Mouse (Mus musculus) telencephalon, adult 2 months (tissue): ENCODE data around the gene Ang6.
A peak's percentile ranks its signal among the peaks of the same experiment; 100 is the strongest.
"Not testable (repeated sequence)": the region's sequence is repeated elsewhere in the genome, so short reads cannot be mapped to it uniquely, and the experiment has no call there.

Source experiments
- DNase-seq: peaks from one replicate; pipeline ENCODE4 v3.0.0-alpha.2; 2011; ENCODE audit warnings: low read depth, low spot score

Gene Ang6

GRCm38 (mm10) chr14:44002169-44002568, at the start of gene Ang6:
TSS of gene Ang6 (minus strand) at chr14:44002269.
- no peak for DNase-seq

GRCm38 (mm10) chr14:44046567-44046966, 44.5 kb upstream of the Ang6 start:
- DNase-seq: not testable (repeated sequence)

- not testable (repeated sequence) for DNase-seq
Measured at GRCm38 (mm10) chr14:44031828-44032227, 29.8 kb upstream of the Ang6 start.

GRCm38 (mm10) chr14:44009686-44010085, 7.6 kb upstream of the Ang6 start:
- not testable (repeated sequence) for DNase-seq

- not testable (repeated sequence) for DNase-seq
Measured at GRCm38 (mm10) chr14:44008021-44008420, 6.0 kb upstream of the Ang6 start.

- no peak for DNase-seq
Measured at GRCm38 (mm10) chr14:44001600-44001999, 469 bp downstream of the Ang6 start.

GRCm38 (mm10) chr14:43998455-43999000, 3.5 kb downstream of the Ang6 start:
- DNase-seq: not testable (repeated sequence)

- not testable (repeated sequence) for DNase-seq
Measured at GRCm38 (mm10) chr14:43987404-43987803, 14.7 kb downstream of the Ang6 start.

- no peak for DNase-seq
Measured at GRCm38 (mm10) chr14:43986147-43986546, 15.9 kb downstream of the Ang6 start.

- DNase-seq: peak; percentile 3
Measured at GRCm38 (mm10) chr14:43983897-43984296, 18.2 kb downstream of the Ang6 start.

GRCm38 (mm10) chr14:43983454-43983853, 18.6 kb downstream of the Ang6 start:
- DNase-seq: no peak

- not testable (repeated sequence) for DNase-seq
Measured at GRCm38 (mm10) chr14:43956769-43957168, 45.3 kb downstream of the Ang6 start, which contains the start of gene Ang5. TSS of gene Ang5 (plus strand) at chr14:43957069.

GRCm38 (mm10) chr14:43955074-43955473, 47.0 kb downstream of the Ang6 start:
- DNase-seq: not testable (repeated sequence)

- not testable (repeated sequence) for DNase-seq
Measured at GRCm38 (mm10) chr14:43953382-43953781, 48.7 kb downstream of the Ang6 start.
